Mouse (Mus musculus): Measurements from ENCODE around the gene Ubash3a. TPM values are rescaled to one million over a fixed set of nuclear protein-coding genes. Genes with fewer than 3 reads are reported as not detected.

Ubash3a gene
- polyA plus RNA-seq, 2 experiments: 8.4 to 11.8 TPM

DNA sequence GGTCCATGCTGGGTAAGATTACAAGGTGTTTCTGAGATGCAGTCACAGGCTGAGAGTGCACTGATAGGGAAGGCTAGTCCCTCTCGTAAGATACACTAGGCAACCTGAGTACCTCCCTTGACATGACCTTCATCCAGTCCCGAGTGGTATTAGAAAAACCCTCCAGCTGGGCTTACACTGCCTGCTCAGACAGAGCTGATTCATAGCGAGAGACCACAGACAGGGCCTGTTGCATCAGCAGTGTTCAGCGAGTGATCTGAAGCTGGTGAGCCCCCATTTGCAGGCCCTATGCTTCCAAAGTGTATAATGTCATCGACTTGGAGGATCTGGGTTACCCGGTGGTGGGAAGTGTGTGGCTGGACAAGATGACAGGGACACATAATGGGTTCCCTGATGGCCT is 42.5 kb upstream of the Ubash3a start, which contains the start of gene Tff1:
Tff1 (minus strand) TSS at position 151 of the 400 bp plus-strand sequence.
- WGBS (ENCODE audit: insufficient replicate concordance): 64% methylated on average over 6 of the region's 6 CpGs
- H3K9me3 ChIP-seq (ENCODE audit: control insufficient read depth, low read length): no peaks in the 10 kb centered on the region
- H3K27ac ChIP-seq: no peak within 1 kb of the TSS
- no peak within 1 kb of the TSS for H3K4me3 ChIP-seq (ENCODE audit: insufficient read depth in 1 of 2, low read depth in 2 of 2, low read length in 2 of 2)
- H3K9ac ChIP-seq (replicated peaks): no peak within 1 kb of the TSS
- no peak within 1 kb of the TSS for H3K4me2 ChIP-seq (ENCODE audit: low read depth)
- H3K4me1 ChIP-seq (replicated peaks; ENCODE audit: control insufficient read depth in 2 of 2, insufficient read depth in 2 of 2, low read length in 1 of 2): no peaks in the 10 kb centered on the region
- TF ChIP-seq EP300 (IDR thresholded peaks at IDR 0.05; ENCODE audit: low read depth): no peak
- TF ChIP-seq CTCF (IDR thresholded peaks at IDR 0.05; ENCODE audit: low read depth): no peak
- no peaks in the 10 kb centered on the region for H3K36me3 ChIP-seq (replicated peaks; ENCODE audit: control insufficient read depth, insufficient read depth, low read depth)
- no peaks in the 10 kb centered on the region for H3K27me3 ChIP-seq (ENCODE audit: control insufficient read depth, insufficient read depth, low read length)
- ATAC-seq (ENCODE audit: insufficient read depth) (no peak), DNase-seq (ENCODE audit: low read depth in 3 of 3, low spot score in 3 of 3) (no peak)

DNA sequence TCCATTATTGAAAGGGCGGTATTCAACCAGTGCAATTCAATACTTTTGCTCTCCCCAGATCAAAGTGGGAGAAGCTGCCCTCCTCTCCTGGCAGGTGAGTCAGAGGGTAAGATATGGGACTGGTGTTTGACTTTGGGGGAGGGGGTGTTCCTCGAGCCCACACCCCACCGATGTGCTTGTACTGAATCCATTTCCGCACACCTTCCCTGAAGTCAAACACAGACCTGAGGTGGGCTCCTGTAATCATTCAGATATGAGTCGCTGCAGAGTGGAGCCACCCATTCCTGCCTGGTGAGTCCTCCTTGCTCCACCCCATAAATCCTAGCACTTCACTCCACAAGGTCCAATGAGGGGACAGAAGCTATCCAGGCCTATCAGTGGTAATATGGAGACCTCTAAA is 37.9 kb upstream of the Ubash3a start:
- TF ChIP-seq CTCF (IDR thresholded peaks at IDR 0.05; ENCODE audit: low read depth) (no peak), EP300 (IDR thresholded peaks at IDR 0.05; ENCODE audit: low read depth) (no peak)
- no peaks in the 10 kb centered on the region for H3K27me3 ChIP-seq (ENCODE audit: control insufficient read depth, insufficient read depth, low read length)
- no peaks in the 10 kb centered on the region for H3K4me1 ChIP-seq (replicated peaks; ENCODE audit: control insufficient read depth in 2 of 2, insufficient read depth in 2 of 2, low read length in 1 of 2)
- DNase-seq (ENCODE audit: low read depth in 3 of 3, low spot score in 3 of 3) (no peak), ATAC-seq (ENCODE audit: insufficient read depth) (no peak)
- H3K4me3 ChIP-seq (ENCODE audit: insufficient read depth in 1 of 2, low read depth in 2 of 2, low read length in 2 of 2): no peak overlapping the region
- H3K9ac ChIP-seq (replicated peaks): no peak overlapping the region
- H3K9me3 ChIP-seq (ENCODE audit: control insufficient read depth, low read length): no peaks in the 10 kb centered on the region
- WGBS (ENCODE audit: insufficient replicate concordance): 65% methylated on average over 5 of the region's 5 CpGs
- no peaks in the 10 kb centered on the region for H3K36me3 ChIP-seq (replicated peaks; ENCODE audit: control insufficient read depth, insufficient read depth, low read depth)
- H3K4me2 ChIP-seq (ENCODE audit: low read depth): no peak overlapping the region
- no peak overlapping the region for H3K27ac ChIP-seq

- H3K36me3 ChIP-seq (replicated peaks; ENCODE audit: control insufficient read depth, insufficient read depth, low read depth): no peaks in the 10 kb centered on the region
- H3K9me3 ChIP-seq (ENCODE audit: control insufficient read depth, low read length): no peaks in the 10 kb centered on the region
- 53% methylated on average over 4 of the region's 4 CpGs for WGBS (ENCODE audit: insufficient replicate concordance)
- no peaks in the 10 kb centered on the region; the same call in 1 of the 2 replicates for H3K27me3 ChIP-seq (ENCODE audit: control insufficient read depth, insufficient read depth, low read length)
- ATAC-seq (ENCODE audit: insufficient read depth): no peak
- H3K4me2 ChIP-seq (ENCODE audit: low read depth): no peak overlapping the region
- H3K4me3 ChIP-seq (ENCODE audit: insufficient read depth in 1 of 2, low read depth in 2 of 2, low read length in 2 of 2): no peak overlapping the region
- no peak overlapping the region for H3K9ac ChIP-seq (replicated peaks)
- 0 out of 4 replicates have a peak, but pooled peaks cover 0 to under 1% of the 10 kb centered on the region in 2 experiments for H3K4me1 ChIP-seq (replicated peaks; ENCODE audit: control insufficient read depth in 2 of 2, insufficient read depth in 2 of 2, low read length in 1 of 2)
- no peak for DNase-seq (ENCODE audit: low read depth in 3 of 3, low spot score in 3 of 3)
- no peak overlapping the region for H3K27ac ChIP-seq
- TF ChIP-seq CTCF (IDR thresholded peaks at IDR 0.05; ENCODE audit: low read depth): no peak
- no peak for TF ChIP-seq EP300 (IDR thresholded peaks at IDR 0.05; ENCODE audit: low read depth)
Observed at GRCm38 (mm10) chr17:31176321-31176720, 31.4 kb upstream of the Ubash3a start.

- H3K9me3 ChIP-seq (ENCODE audit: control insufficient read depth, low read length): no peaks in the 10 kb centered on the region
- H3K27ac ChIP-seq: no peak overlapping the region
- WGBS (ENCODE audit: insufficient replicate concordance): 56% methylated on average over 4 of the region's 4 CpGs
- 0 out of 4 replicates have a peak, but pooled peaks cover 0 to 4% of the 10 kb centered on the region in 2 experiments for H3K4me1 ChIP-seq (replicated peaks; ENCODE audit: control insufficient read depth in 2 of 2, insufficient read depth in 2 of 2, low read length in 1 of 2)
- DNase-seq (ENCODE audit: low read depth in 3 of 3, low spot score in 3 of 3) (no peak), ATAC-seq (ENCODE audit: insufficient read depth) (no peak)
- no peaks in the 10 kb centered on the region for H3K27me3 ChIP-seq (ENCODE audit: control insufficient read depth, insufficient read depth, low read length)
- H3K4me2 ChIP-seq (ENCODE audit: low read depth): no peak overlapping the region
- TF ChIP-seq CTCF (IDR thresholded peaks at IDR 0.05; ENCODE audit: low read depth) (no peak), EP300 (IDR thresholded peaks at IDR 0.05; ENCODE audit: low read depth) (no peak)
- no peak overlapping the region for H3K9ac ChIP-seq (replicated peaks)
- H3K4me3 ChIP-seq (ENCODE audit: insufficient read depth in 1 of 2, low read depth in 2 of 2, low read length in 2 of 2): no peak overlapping the region
- no peaks in the 10 kb centered on the region for H3K36me3 ChIP-seq (replicated peaks; ENCODE audit: control insufficient read depth, insufficient read depth, low read depth)
Observed at GRCm38 (mm10) chr17:31181490-31181889, 26.2 kb upstream of the Ubash3a start.

GRCm38 (mm10) chr17:31183180-31183974 is 24.3 kb upstream of the Ubash3a start:
- TF ChIP-seq CTCF (IDR thresholded peaks at IDR 0.05; ENCODE audit: low read depth): no peak
- TF ChIP-seq EP300 (IDR thresholded peaks at IDR 0.05; ENCODE audit: low read depth): no peak

More at GRCm38 (mm10) chr17:31183180-31183974, 24.3 kb upstream of the Ubash3a start:
- 50% methylated on average over 12 of the region's 12 CpGs for WGBS (ENCODE audit: insufficient replicate concordance)
- Histone ChIP-seq H3K27me3 (ENCODE audit: control insufficient read depth, insufficient read depth, low read length) (no peaks in the 10 kb centered on the region), H3K4me1 (replicated peaks; ENCODE audit: control insufficient read depth in 2 of 2, insufficient read depth in 2 of 2, low read length in 1 of 2) (0 out of 4 replicates have a peak, but pooled peaks cover 0 to 4% of the 10 kb centered on the region in 2 experiments), H3K9me3 (ENCODE audit: control insufficient read depth, low read length) (no peaks in the 10 kb centered on the region), H3K4me3 (ENCODE audit: insufficient read depth in 1 of 2, low read depth in 2 of 2, low read length in 2 of 2) (no peak overlapping the region), H3K4me2 (ENCODE audit: low read depth) (peak overlapping the region; percentile 11; the same call in 1 of the 2 replicates), H3K9ac (replicated peaks) (no peak overlapping the region), H3K36me3 (replicated peaks; ENCODE audit: control insufficient read depth, insufficient read depth, low read depth) (no peaks in the 10 kb centered on the region), H3K27ac (no peak overlapping the region)
- DNase-seq (ENCODE audit: low read depth in 3 of 3, low spot score in 3 of 3) (no peak), ATAC-seq (ENCODE audit: insufficient read depth) (no peak)

Data from liver, embryonic 14.5 days (tissue).